Mouse (Mus musculus) thymus, adult 18-20 months (tissue): Measurements from ENCODE around the gene A630010A05Rik.
"Not testable (repeated sequence)": the region's sequence is repeated elsewhere in the genome, so short reads cannot be mapped to it uniquely, and the experiment has no call there.

Source experiments
- DNase-seq, 2 experiments: peaks; one replicate each; pipeline ENCODE4 v3.0.0; 2022; ENCODE audit warnings: mixed read lengths in 2 of 2

A630010A05Rik gene

DNA sequence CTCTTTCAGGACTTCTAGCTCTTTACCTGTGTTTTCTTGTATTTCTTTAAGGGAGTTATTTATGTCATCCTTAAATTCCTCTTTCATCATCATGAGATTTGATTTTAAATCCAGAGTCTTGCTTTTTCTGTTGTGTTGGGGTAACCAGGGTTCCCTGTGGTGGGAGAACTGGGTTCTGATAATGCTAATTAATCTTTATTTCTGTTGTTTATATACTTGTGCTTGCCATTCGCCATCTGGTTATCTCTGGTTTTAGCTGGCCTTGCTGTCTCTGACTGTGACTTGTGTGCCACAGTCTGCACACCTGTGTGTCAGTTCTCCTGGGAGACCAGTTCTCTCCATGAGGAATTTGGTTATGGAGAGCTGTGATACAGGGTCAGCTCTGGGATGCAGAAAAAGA lies at the start of gene A630010A05Rik:
Gene A630010A05Rik (plus strand): TSS at position 301 of the 400 bp plus-strand sequence.
- no peak for DNase-seq

DNA sequence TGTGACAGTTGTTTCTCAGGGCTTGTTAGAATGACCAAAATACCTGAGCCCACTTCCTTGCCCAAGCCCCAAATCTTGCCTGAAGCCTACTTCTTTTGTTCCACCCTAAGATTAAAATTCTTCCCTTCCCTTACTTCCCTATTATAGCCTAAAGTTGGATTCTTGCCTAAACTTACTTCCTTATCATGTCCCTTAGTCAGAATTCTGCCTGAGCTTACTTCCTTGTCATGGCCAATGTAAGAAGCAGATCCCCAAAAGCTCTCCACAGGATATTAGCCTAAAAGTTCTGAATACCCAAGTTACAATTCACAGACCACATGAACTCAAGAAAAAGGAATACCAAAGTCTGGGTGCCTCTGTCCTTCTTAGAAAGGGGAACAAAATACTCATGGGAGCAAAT lies 26.4 kb upstream of the A630010A05Rik start:
- DNase-seq, result no peak

DNA sequence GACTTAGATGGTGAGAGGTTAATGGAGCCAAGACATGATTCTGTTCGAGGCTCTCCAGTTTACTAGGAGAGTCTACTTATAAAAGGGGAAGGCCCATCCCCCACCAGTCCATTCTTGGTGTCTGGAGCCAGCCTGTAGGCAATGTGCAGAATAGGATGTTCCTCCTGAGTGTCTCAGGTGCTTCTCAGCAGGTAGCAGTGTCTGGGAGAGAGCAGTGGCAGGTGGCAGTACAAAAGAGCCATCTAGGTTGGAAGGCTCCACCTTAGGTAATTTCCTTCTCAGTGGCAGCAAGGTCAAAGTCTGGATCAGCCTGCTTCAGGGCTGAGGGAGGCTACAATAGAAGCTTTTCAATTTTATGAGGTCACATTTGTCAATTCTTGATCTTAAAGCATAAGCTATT lies 4.9 kb upstream of the A630010A05Rik start:
- DNase-seq, result not testable (repeated sequence)
